Mouse (Mus musculus) hindbrain, embryonic 10.5 days (tissue): ENCODE measurements around the gene Tbc1d25. TPM values are rescaled to one million over a fixed set of nuclear protein-coding genes. Genes with fewer than 3 reads are reported as not detected.

ENCODE experiments used
- DNase-seq: peaks from one replicate; pipeline ENCODE4 v3.0.0-alpha.2; 2017; ENCODE audit warnings: low spot score
- H3K27ac ChIP-seq: fragments of 300-500 bp; sonication (generic); 2 replicates; pipeline ENCODE4 v1.5.1; 2016; ENCODE audit warnings: mild to moderate bottlenecking, moderate library complexity
- H3K27me3 ChIP-seq: fragments of 300-500 bp; sonication (generic); 2 replicates; pipeline ENCODE4 v1.6.1; 2016; ENCODE audit warnings: mild to moderate bottlenecking; ENCODE audit not compliant: poor library complexity, insufficient read depth, severe bottlenecking
- H3K36me3 ChIP-seq: fragments of 300-500 bp; sonication (generic); 2 replicates; pipeline ENCODE4 v1.6.1; 2016; ENCODE audit warnings: mild to moderate bottlenecking, moderate library complexity
- H3K4me1 ChIP-seq: fragments of 300-500 bp; sonication (generic); replicated peaks from 2 replicates; pipeline ENCODE4 v1.6.1; 2016; ENCODE audit warnings: mild to moderate bottlenecking
- H3K4me3 ChIP-seq: fragments of 300-500 bp; sonication (generic); 2 replicates; pipeline ENCODE4 v1.5.1; 2016; ENCODE audit warnings: mild to moderate bottlenecking, moderate library complexity
- H3K9me3 ChIP-seq: fragments of 300-500 bp; sonication (generic); 2 replicates; pipeline ENCODE4 v1.6.1; 2016; ENCODE audit warnings: mild to moderate bottlenecking, moderate library complexity
- WGBS: fragments of 180-500 bp; shearing (Covaris S2); methylation state at CpG from one replicate; pipeline ENCODE4 v1.1.7; 2016; 5-methylcytosine and 5-hydroxymethylcytosine counted together
- polyA plus RNA-seq: library from polyadenylated mRNA; unstranded; fragments of >200 nt; fragmentation: Nextera tagmentation; extraction: Ambion mirVana; gene quantifications from 2 replicates; pipeline ENCODE4 v1.2.1, GENCODE M21; 2016

Tbc1d25 gene
- polyA plus RNA-seq, 1 experiment from 2014 or later, result 12.1 TPM

DNA sequence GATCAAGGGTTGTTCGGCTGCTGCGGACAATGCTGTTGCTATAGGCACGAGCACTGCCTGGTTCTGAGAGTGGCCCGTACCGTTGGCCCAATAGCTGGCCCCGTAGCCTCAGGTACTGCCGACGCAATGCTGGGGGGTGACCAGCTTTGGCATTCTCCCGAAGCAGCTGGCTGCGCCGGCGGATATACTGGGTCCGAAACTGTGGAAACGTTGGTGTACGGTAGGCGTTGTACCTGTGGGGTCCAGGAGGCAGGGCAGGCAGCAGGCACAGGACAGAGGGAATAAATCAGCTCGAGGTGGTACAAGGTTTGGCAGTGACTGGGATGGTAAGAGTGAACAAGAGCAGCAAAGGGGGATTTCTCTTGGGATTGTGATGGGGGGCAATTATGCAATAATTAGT lies 44.6 kb downstream of the Tbc1d25 start:
- H3K4me3 ChIP-seq, result peak overlapping the region; percentile 61
- H3K4me1 ChIP-seq, result peaks cover 6% of the 10 kb centered on the region
- no peaks in the 10 kb centered on the region for H3K27me3 ChIP-seq
- peaks cover 9% of the 10 kb centered on the region; the same call in 1 of the 2 replicates for H3K9me3 ChIP-seq
- no peak for DNase-seq
- WGBS, result 90% methylated on average over 17 of the region's 17 CpGs
- peak overlapping the region; percentile 91; the same call in 1 of the 2 replicates for H3K27ac ChIP-seq
- H3K36me3 ChIP-seq, result peaks cover 31% of the 10 kb centered on the region

GRCm38 (mm10) chrX:8125235-8125634 lies 50.7 kb downstream of the Tbc1d25 start:
- WGBS, result 82% methylated on average over 7 of the region's 7 CpGs
- no peak for DNase-seq

GRCm38 (mm10) chrX:8123821-8124470 lies 52.0 kb downstream of the Tbc1d25 start:
- WGBS, result 87% methylated on average over 6 of the region's 6 CpGs
- no peak for DNase-seq

More at GRCm38 (mm10) chrX:8125235-8125634, 50.7 kb downstream of the Tbc1d25 start:
- Histone ChIP-seq H3K4me1 (no peaks in the 10 kb centered on the region), H3K4me3 (no peak overlapping the region), H3K27me3 (no peaks in the 10 kb centered on the region), H3K36me3 (peaks cover 46% of the 10 kb centered on the region), H3K27ac (no peak overlapping the region), H3K9me3 (0 out of 2 replicates have a peak, but pooled peaks cover 5% of the 10 kb centered on the region)

DNA sequence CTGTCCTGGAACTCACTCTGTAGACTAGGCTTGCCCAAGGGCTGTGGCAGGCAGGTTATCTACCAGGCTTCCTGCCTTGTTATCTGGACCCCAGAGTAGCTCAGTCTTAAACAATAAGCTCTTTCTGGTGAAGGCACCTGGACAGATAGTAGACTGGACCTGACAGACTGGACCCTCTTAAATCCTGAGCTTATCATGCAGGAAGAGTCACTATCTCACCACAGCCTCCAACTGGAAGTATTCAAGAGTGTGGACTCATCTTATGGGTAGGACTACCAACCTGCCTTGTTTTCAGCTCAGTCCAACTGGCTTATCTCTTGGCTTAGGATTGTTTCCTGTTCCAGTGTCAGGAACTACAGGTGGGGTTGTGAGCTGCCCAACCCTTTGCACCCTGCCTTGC lies 58.7 kb downstream of the Tbc1d25 start:
- H3K4me3 ChIP-seq, result no peak overlapping the region
- H3K27me3 ChIP-seq, result no peaks in the 10 kb centered on the region
- H3K9me3 ChIP-seq, result no peaks in the 10 kb centered on the region
- DNase-seq, result no peak
- no peaks in the 10 kb centered on the region for H3K4me1 ChIP-seq
- peaks cover 6% of the 10 kb centered on the region for H3K36me3 ChIP-seq
- no peak overlapping the region for H3K27ac ChIP-seq

More at GRCm38 (mm10) chrX:8123821-8124470, 52.0 kb downstream of the Tbc1d25 start:
- Histone ChIP-seq H3K4me1 (no peaks in the 10 kb centered on the region), H3K36me3 (peaks cover 39% of the 10 kb centered on the region), H3K9me3 (0 out of 2 replicates have a peak, but pooled peaks cover 2% of the 10 kb centered on the region), H3K27me3 (no peaks in the 10 kb centered on the region), H3K27ac (no peak overlapping the region), H3K4me3 (no peak overlapping the region)

DNA sequence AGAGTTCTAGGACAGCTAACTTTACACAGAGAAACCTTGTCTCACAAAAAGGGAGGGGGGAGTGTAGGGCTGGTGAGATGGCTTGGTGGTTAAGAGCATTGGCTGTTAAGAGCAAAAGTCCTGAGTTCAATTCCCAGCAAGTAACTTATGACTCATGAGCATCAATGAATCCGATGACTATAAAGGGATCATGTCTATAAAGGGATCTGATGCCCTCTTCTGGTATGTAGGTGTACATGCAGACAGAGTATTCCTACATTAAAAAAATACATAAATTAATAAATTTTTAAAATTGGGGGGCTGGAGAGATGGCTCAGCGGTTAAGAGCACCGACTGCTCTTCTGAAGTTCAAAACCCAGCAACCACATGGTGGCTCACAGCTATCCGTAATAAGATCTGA lies 60.7 kb downstream of the Tbc1d25 start:
- Histone ChIP-seq H3K27ac (no peak overlapping the region), H3K36me3 (peaks cover 6% of the 10 kb centered on the region), H3K9me3 (no peaks in the 10 kb centered on the region), H3K27me3 (no peaks in the 10 kb centered on the region), H3K4me3 (no peak overlapping the region), H3K4me1 (no peaks in the 10 kb centered on the region)
- WGBS, result 79% methylated on average over 4 of the region's 4 CpGs
- no peak for DNase-seq

- WGBS, result 90% methylated on average over 3 of the region's 3 CpGs
- no peaks in the 10 kb centered on the region for H3K36me3 ChIP-seq
Observed at GRCm38 (mm10) chrX:8105019-8105418, 71.0 kb downstream of the Tbc1d25 start.

More at GRCm38 (mm10) chrX:8105019-8105418, 71.0 kb downstream of the Tbc1d25 start:
- Histone ChIP-seq H3K9me3 (no peaks in the 10 kb centered on the region), H3K27me3 (no peaks in the 10 kb centered on the region), H3K27ac (no peak overlapping the region), H3K4me1 (peaks cover 8% of the 10 kb centered on the region), H3K4me3 (no peak overlapping the region)
- DNase-seq, result no peak

Other genes starting within 250 kb of the Tbc1d25 start
- not detected in 2 replicates for gene Eras, start 247.6 kb downstream of the Tbc1d25 start, polyA plus RNA-seq
- 58.5 and 61.5 TPM in 2 replicates for gene Hdac6, start 228.3 kb downstream of the Tbc1d25 start, polyA plus RNA-seq
- 5.3 and 7.4 TPM in 2 replicates for gene Gata1, start 198.1 kb downstream of the Tbc1d25 start, polyA plus RNA-seq
- gene Glod5, start 157.7 kb downstream of the Tbc1d25 start, polyA plus RNA-seq, result not detected in 2 replicates
- 74.9 and 90.9 TPM in 2 replicates for gene Suv39h1, start 101.4 kb downstream of the Tbc1d25 start, polyA plus RNA-seq
- gene Was, start 85.7 kb downstream of the Tbc1d25 start, polyA plus RNA-seq, result 0.15 and 0.24 TPM in 2 replicates
- 25.8 and 26.7 TPM in 2 replicates for gene Wdr13, start 43.3 kb downstream of the Tbc1d25 start, polyA plus RNA-seq
- 402 and 425 TPM in 2 replicates for gene Rbm3, start 30.3 kb downstream of the Tbc1d25 start, polyA plus RNA-seq
- gene Ebp, start 17.3 kb upstream of the Tbc1d25 start, polyA plus RNA-seq, result 37.4 and 40.3 TPM in 2 replicates
- 15.1 and 22.6 TPM in 2 replicates for gene Porcn, start 30.3 kb upstream of the Tbc1d25 start, polyA plus RNA-seq
- 45.7 and 48.9 TPM in 2 replicates for gene Ftsj1, start 76.2 kb upstream of the Tbc1d25 start, polyA plus RNA-seq
- gene Slc38a5, start 95.0 kb upstream of the Tbc1d25 start, polyA plus RNA-seq, result 4.7 and 6.1 TPM in 2 replicates
- gene Ssxb10, start 151.2 kb upstream of the Tbc1d25 start, polyA plus RNA-seq, result not detected in 2 replicates
- gene Ssxb9, start 190.8 kb upstream of the Tbc1d25 start, polyA plus RNA-seq, result not detected in 2 replicates
- not detected in 2 replicates for gene Ssxb1, start 237.1 kb upstream of the Tbc1d25 start, polyA plus RNA-seq